Mouse (Mus musculus): ENCODE measurements around the gene Elfn2.
A peak's percentile ranks its signal among the peaks of the same experiment; 100 is the strongest.

Gene Elfn2

GRCm38 (mm10) chr15:78718290-78719250 is at the start of gene Elfn2:
TSS of gene Elfn2 (minus strand) at chr15:78718771.
- DNase-seq, result no peak

GRCm38 (mm10) chr15:78763704-78764103 is 45.1 kb upstream of the Elfn2 start:
- DNase-seq, result no peak

GRCm38 (mm10) chr15:78763210-78763609 is 44.6 kb upstream of the Elfn2 start:
- DNase-seq, result no peak

- no peak for DNase-seq
These were observed 42.5 kb upstream of the Elfn2 start for GRCm38 (mm10) chr15:78761112-78761511.

- no peak for DNase-seq
These were observed 39.6 kb upstream of the Elfn2 start for GRCm38 (mm10) chr15:78758132-78758531.

GRCm38 (mm10) chr15:78755966-78756725 is 37.6 kb upstream of the Elfn2 start:
- DNase-seq, result no peak

- no peak for DNase-seq
These were observed 36.7 kb upstream of the Elfn2 start for GRCm38 (mm10) chr15:78755226-78755625.

- no peak for DNase-seq
These were observed 35.6 kb upstream of the Elfn2 start for GRCm38 (mm10) chr15:78754144-78754543.

GRCm38 (mm10) chr15:78752991-78753390 is 34.4 kb upstream of the Elfn2 start:
- no peak for DNase-seq

- DNase-seq, result no peak
These were observed 32.2 kb upstream of the Elfn2 start for GRCm38 (mm10) chr15:78750608-78751350.

- DNase-seq, result no peak
These were observed 31.3 kb upstream of the Elfn2 start for GRCm38 (mm10) chr15:78749855-78750254.

GRCm38 (mm10) chr15:78744206-78744605 is 25.6 kb upstream of the Elfn2 start:
- DNase-seq, result peak; percentile 48 to 49

GRCm38 (mm10) chr15:78742831-78743230 is 24.3 kb upstream of the Elfn2 start:
- DNase-seq, result no peak

- no peak for DNase-seq
These were observed 22.1 kb upstream of the Elfn2 start for GRCm38 (mm10) chr15:78740662-78741061.

- DNase-seq, result no peak
These were observed 18.6 kb upstream of the Elfn2 start for GRCm38 (mm10) chr15:78737146-78737545.

GRCm38 (mm10) chr15:78736681-78737100 is 18.1 kb upstream of the Elfn2 start:
- no peak for DNase-seq

GRCm38 (mm10) chr15:78736181-78736579 is 17.6 kb upstream of the Elfn2 start:
- DNase-seq, result no peak

GRCm38 (mm10) chr15:78735431-78736180 is 17.0 kb upstream of the Elfn2 start:
- DNase-seq, result no peak

GRCm38 (mm10) chr15:78731830-78732229 is 13.3 kb upstream of the Elfn2 start:
- DNase-seq, result no peak

- DNase-seq, result no peak
These were observed 11.9 kb upstream of the Elfn2 start for GRCm38 (mm10) chr15:78730315-78731049.

GRCm38 (mm10) chr15:78726697-78727096 is 8.1 kb upstream of the Elfn2 start:
- no peak for DNase-seq

Measured in lung, adult 18-20 months (tissue).